Mouse (Mus musculus) testis, postnatal 10 days (tissue): ENCODE measurements around the gene Lmbr1l.

Source experiments
- DNase-seq: peaks from one replicate; pipeline ENCODE4 v3.0.0; 2021; ENCODE audit warnings: low spot score

Lmbr1l gene

GRCm38 (mm10) chr15:98869342-98870178 is 48.5 kb downstream of the Lmbr1l start:
- peak; percentile 51 for DNase-seq

GRCm38 (mm10) chr15:98868346-98869063 is 49.5 kb downstream of the Lmbr1l start:
- peak; percentile 45 for DNase-seq

GRCm38 (mm10) chr15:98867321-98867720 is 50.7 kb downstream of the Lmbr1l start:
- DNase-seq, result peak; percentile 53

- DNase-seq, result no peak
These were observed 51.5 kb downstream of the Lmbr1l start for GRCm38 (mm10) chr15:98866501-98866900.

GRCm38 (mm10) chr15:98865771-98866170 is 52.3 kb downstream of the Lmbr1l start:
- DNase-seq, result no peak

GRCm38 (mm10) chr15:98864951-98865350 is 53.1 kb downstream of the Lmbr1l start:
- DNase-seq, result no peak

GRCm38 (mm10) chr15:98863451-98863958 is 54.5 kb downstream of the Lmbr1l start:
- no peak for DNase-seq

GRCm38 (mm10) chr15:98861701-98862410 is 56.2 kb downstream of the Lmbr1l start:
- no peak for DNase-seq

- no peak for DNase-seq
These were observed 57.1 kb downstream of the Lmbr1l start for GRCm38 (mm10) chr15:98860921-98861320.

GRCm38 (mm10) chr15:98859319-98860043 is 58.5 kb downstream of the Lmbr1l start:
- peak; percentile 75 for DNase-seq

- no peak for DNase-seq
These were observed 63.8 kb downstream of the Lmbr1l start for GRCm38 (mm10) chr15:98854214-98854613.
